Mouse (Mus musculus) cerebellum, adult 2 months (tissue): Measurements from ENCODE around the gene Vav2.

Source experiments
- CTCF ChIP-seq: fragments of 200-500 bp; IDR thresholded peaks from 2 replicates; pipeline ENCODE4 v1.5.1; 2011; ENCODE audit warnings: low read depth, mild to moderate bottlenecking, control low read depth, low read length, moderate library complexity, borderline replicate concordance; ENCODE audit not compliant: insufficient read depth
- POLR2A ChIP-seq: fragments of 200-500 bp; IDR thresholded peaks from 2 replicates; pipeline ENCODE4 v1.6.1; 2011; ENCODE audit warnings: low read length, control low read depth, borderline replicate concordance; ENCODE audit not compliant: insufficient read depth

DNA sequence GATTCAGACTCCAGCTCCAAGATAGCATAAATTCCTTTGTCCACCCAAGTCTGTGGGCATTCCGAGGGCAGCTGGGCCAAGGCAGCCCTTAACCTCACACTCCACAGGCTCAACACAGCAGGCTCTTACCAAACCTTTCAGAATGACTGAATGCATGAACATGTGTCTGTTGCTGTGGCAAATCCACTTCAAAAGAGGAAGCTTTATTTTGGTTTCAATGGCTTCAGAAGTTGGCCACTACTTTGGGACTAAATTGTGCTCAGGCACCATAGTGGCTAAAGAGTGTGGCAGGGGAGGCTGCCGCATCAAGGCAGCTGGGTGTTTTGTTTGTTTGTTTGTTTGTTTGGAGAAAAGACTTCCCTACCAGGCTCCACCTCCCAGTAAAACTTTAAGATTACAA, 26.8 kb downstream of the Vav2 start:
- TF ChIP-seq CTCF (no peak), POLR2A (no peak)
